Mouse (Mus musculus): ENCODE results near the gene Gm9833. TPM values are rescaled to one million over a fixed set of nuclear protein-coding genes. Genes with fewer than 3 reads are reported as not detected.

Gm9833 gene
- polyA plus RNA-seq, 1 experiment from 2014 or later: 5.9 TPM

DNA sequence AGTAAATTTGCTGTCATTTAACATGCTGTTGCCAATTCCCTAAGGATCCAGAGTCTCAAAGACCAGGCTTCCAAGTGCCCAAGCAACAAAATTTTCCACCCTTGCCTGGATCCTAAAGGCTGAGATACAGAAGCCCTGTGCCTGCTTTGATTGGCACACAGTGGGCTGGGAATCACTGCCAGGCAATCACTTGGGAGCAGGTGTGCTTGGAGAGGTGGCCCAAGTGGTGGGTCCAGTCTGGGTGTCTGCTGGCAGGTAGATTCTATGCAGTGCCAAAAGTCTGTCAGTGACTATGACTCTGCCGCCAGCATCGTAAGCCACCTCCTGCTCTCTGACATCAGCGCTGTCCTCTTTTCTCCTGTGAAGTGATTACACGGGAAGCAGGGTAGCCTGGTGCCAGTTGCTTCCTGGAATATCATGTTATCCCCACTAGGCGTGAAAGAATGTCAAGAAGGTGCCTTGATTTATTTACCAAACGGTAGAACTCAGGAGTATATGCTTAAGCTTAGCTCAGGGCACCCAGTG is 3.8 kb downstream of the Gm9833 start:
- no peaks in the 10 kb centered on the region for H3K36me3 ChIP-seq
- H3K9ac ChIP-seq: no peak overlapping the region
- H3K4me1 ChIP-seq (replicated peaks): no peaks in the 10 kb centered on the region
- no peak overlapping the region for H3K4me3 ChIP-seq
- H3K4me2 ChIP-seq: no peak overlapping the region
- no peak overlapping the region for H3K27ac ChIP-seq (replicated peaks)
- H3K9me3 ChIP-seq: no peaks in the 10 kb centered on the region
- 80% methylated on average over 6 of the region's 6 CpGs for WGBS
- 0 out of 2 replicates have a peak, but pooled peaks cover 2% of the 10 kb centered on the region for H3K27me3 ChIP-seq
- no peak for ATAC-seq (ENCODE audit: low FRiP score, low read depth)

DNA sequence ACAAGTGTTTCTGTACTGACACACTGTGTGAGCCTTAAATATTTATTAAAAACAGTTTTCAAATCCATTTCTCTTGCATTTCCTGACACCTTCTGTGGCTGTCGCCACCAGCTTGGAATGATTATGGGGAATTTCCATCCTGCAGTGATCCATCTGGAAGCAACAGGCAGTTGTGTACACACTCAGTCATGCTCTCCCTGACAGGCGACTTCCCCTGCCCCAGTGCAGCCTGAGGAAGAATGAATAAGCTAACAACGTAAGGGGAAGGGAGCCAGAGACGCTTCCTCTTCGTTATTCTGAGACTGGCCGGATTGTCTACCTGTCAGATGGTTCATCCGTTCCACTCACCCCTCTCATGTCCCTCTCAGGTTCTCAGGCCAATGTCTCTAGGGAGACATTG is 4.6 kb downstream of the Gm9833 start:
- Histone ChIP-seq H3K9me3 (no peaks in the 10 kb centered on the region), H3K9ac (no peak overlapping the region), H3K4me3 (no peak overlapping the region), H3K27ac (replicated peaks) (no peak overlapping the region), H3K36me3 (no peaks in the 10 kb centered on the region), H3K27me3 (0 out of 2 replicates have a peak, but pooled peaks cover 1% of the 10 kb centered on the region), H3K4me2 (no peak overlapping the region), H3K4me1 (replicated peaks) (no peaks in the 10 kb centered on the region)
- WGBS: 60% methylated on average over 7 of the region's 7 CpGs
- ATAC-seq (ENCODE audit: low FRiP score, low read depth): no peak

DNA sequence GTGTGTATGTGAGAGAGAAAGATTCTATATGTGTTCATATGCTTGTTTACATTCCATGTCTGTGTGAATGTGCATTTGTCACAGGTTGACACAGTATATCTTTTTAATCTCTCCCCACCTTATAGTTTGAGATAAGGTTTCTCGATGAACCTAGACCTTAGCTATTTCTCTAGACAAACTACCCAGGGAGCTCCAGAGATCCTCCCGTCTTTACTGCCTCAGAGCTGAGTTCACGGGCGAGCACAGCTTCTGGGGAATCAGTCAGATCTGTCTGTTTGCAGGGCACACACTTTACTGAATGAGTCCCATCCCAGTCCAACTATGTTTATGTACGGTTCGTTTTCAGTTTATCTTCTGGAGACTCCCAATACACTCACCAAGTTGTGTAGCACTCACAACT is 5.0 kb downstream of the Gm9833 start:
- no peak for ATAC-seq (ENCODE audit: low FRiP score, low read depth)
- no peaks in the 10 kb centered on the region for H3K4me1 ChIP-seq (replicated peaks)
- H3K9me3 ChIP-seq: no peaks in the 10 kb centered on the region
- no peaks in the 10 kb centered on the region for H3K27me3 ChIP-seq
- no peak overlapping the region for H3K27ac ChIP-seq (replicated peaks)
- no peak overlapping the region for H3K4me2 ChIP-seq
- H3K4me3 ChIP-seq: no peak overlapping the region
- 83% methylated on average over 6 of the region's 6 CpGs for WGBS
- no peak overlapping the region for H3K9ac ChIP-seq
- H3K36me3 ChIP-seq: no peaks in the 10 kb centered on the region

DNA sequence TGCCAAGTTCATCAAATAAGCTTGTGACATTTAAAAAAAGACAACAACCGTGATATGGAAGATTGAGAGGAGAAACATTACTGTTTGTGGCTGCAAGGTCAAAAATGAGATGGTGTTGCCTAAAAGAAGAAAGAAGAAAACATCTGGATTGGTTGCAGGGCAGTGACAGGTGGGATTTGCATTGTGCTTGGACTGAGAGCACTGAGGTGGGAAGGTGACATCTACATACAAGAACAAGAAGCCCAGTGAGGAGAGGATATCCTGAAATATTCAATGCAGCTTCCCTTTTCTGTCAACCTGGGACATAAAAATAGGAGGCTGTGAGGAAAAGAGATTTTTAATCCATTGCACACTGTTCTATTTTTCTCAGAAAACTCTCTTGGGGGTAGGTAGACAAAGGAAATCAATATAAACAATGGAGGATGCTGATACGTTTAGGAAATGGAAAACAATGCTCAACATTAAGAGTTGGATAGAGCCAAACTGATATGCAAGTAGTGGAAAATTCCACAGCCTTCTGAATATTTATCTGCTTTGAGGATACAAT is 7.2 kb downstream of the Gm9833 start:
- H3K4me3 ChIP-seq: no peak overlapping the region
- no peaks in the 10 kb centered on the region for H3K36me3 ChIP-seq
- WGBS: 85% methylated on average over 2 of the region's 2 CpGs
- no peak overlapping the region for H3K27ac ChIP-seq (replicated peaks)
- H3K4me2 ChIP-seq: no peak overlapping the region
- H3K27me3 ChIP-seq: no peaks in the 10 kb centered on the region
- no peak for ATAC-seq (ENCODE audit: low FRiP score, low read depth)
- no peaks in the 10 kb centered on the region for H3K4me1 ChIP-seq (replicated peaks)
- no peaks in the 10 kb centered on the region for H3K9me3 ChIP-seq
- no peak overlapping the region for H3K9ac ChIP-seq

DNA sequence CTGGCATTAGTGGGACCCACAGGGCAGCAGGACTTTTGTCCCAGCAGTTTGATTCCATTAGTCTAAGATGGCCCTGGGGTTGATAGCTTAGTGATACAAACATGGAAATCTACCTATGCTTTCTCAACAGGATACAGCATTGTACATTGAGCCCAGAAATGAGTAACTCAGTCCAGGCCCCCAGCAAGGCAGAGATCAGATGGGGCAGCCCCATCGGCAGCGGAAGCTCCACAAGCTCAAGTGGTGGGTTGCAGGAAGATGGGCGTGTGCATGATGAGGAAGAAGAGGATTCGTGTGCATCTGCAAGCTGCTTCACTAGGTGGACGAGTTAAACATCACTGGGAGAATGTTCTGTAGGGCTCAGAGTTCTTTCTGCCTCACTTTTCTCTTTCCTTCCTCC is 11.8 kb downstream of the Gm9833 start:
- no peak for ATAC-seq (ENCODE audit: low FRiP score, low read depth)
- no peak overlapping the region for H3K4me3 ChIP-seq
- no peaks in the 10 kb centered on the region for H3K4me1 ChIP-seq (replicated peaks)
- H3K36me3 ChIP-seq: no peaks in the 10 kb centered on the region
- no peak overlapping the region for H3K27ac ChIP-seq (replicated peaks)
- H3K4me2 ChIP-seq: no peak overlapping the region
- H3K9ac ChIP-seq: no peak overlapping the region
- no peaks in the 10 kb centered on the region for H3K9me3 ChIP-seq
- H3K27me3 ChIP-seq: no peaks in the 10 kb centered on the region
- WGBS: 87% methylated on average over 5 of the region's 5 CpGs

DNA sequence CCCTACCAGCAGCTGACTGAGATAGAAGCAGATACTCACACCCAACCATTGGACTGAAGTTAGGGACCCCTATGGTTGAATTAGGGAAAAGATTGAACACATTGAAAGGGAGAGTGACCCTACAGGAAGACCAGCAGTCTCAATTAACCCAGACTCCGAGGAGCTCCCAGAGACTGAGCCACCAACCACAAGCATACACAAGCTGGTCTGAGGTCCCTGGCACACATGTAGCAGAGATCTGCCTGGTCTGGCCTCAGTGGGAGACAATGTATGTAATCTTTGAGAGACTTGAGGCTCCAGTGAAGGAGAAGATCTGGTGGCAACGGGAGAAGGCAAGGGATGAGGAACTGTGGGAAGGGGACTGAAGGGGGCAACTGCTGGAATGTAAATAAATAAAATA is 23.7 kb downstream of the Gm9833 start:
- WGBS: 91% methylated on average over 2 of the region's 2 CpGs
- no peak overlapping the region for H3K4me2 ChIP-seq

DNA sequence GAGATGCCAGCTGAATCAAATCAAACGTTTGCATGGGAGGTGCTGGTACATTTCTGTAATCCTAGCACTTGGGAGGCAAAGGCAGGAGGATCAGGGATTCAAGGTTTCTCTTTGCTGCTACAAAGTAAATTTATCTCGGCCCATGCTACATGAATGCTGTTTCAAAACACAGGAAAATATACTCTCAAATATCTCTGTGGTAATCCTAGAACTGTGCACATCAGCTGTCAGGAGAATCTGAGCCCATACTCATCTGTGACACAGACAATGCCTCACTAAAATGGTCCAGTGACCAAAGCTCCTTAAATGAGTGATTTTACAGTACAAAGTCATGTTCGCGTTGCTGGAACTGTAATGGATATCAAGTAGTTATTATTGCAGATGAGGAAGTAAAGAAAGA is 24.3 kb downstream of the Gm9833 start:
- no peak overlapping the region for H3K4me2 ChIP-seq
- no peaks in the 10 kb centered on the region for H3K36me3 ChIP-seq
- H3K9me3 ChIP-seq: no peaks in the 10 kb centered on the region
- ATAC-seq (ENCODE audit: low FRiP score, low read depth): no peak
- 80% methylated on average over 4 of the region's 4 CpGs for WGBS
- H3K4me1 ChIP-seq (replicated peaks): no peaks in the 10 kb centered on the region
- no peaks in the 10 kb centered on the region for H3K27me3 ChIP-seq
- H3K27ac ChIP-seq (replicated peaks): no peak overlapping the region
- no peak overlapping the region for H3K9ac ChIP-seq
- no peak overlapping the region for H3K4me3 ChIP-seq

More for the DNA sequence above, 23.7 kb downstream of the Gm9833 start:
- no peak overlapping the region for H3K9ac ChIP-seq
- no peaks in the 10 kb centered on the region for H3K27me3 ChIP-seq
- no peaks in the 10 kb centered on the region for H3K36me3 ChIP-seq
- no peak for ATAC-seq (ENCODE audit: low FRiP score, low read depth)
- no peaks in the 10 kb centered on the region for H3K4me1 ChIP-seq (replicated peaks)
- no peaks in the 10 kb centered on the region for H3K9me3 ChIP-seq
- no peak overlapping the region for H3K4me3 ChIP-seq
- H3K27ac ChIP-seq (replicated peaks): no peak overlapping the region

DNA sequence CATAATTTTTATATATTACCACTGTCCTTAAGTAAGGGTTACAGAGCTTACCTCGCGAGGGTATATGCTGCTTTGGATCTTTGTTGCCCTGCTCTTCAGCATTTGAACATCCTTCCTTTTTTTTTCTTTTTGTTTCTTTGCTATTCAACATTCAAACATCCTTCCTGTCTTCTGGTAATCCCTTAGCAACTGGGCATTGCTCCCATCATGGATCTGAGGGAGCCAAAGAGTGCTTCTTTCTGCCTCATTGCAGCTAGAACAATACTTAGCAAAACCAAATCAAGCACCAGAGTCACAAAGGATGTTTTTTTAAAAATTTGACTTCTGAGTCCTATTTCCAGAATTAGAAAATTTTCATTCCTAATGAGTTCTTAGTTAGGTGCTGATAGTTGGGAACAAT is 24.8 kb downstream of the Gm9833 start:
- no peaks in the 10 kb centered on the region for H3K9me3 ChIP-seq
- H3K4me1 ChIP-seq (replicated peaks): no peaks in the 10 kb centered on the region
- no peak overlapping the region for H3K9ac ChIP-seq
- no peaks in the 10 kb centered on the region for H3K36me3 ChIP-seq
- no peak overlapping the region for H3K4me3 ChIP-seq
- H3K27me3 ChIP-seq: no peaks in the 10 kb centered on the region
- no peak overlapping the region for H3K4me2 ChIP-seq
- ATAC-seq (ENCODE audit: low FRiP score, low read depth): no peak
- H3K27ac ChIP-seq (replicated peaks): no peak overlapping the region
- 72% methylated on average over 2 of the region's 2 CpGs for WGBS

DNA sequence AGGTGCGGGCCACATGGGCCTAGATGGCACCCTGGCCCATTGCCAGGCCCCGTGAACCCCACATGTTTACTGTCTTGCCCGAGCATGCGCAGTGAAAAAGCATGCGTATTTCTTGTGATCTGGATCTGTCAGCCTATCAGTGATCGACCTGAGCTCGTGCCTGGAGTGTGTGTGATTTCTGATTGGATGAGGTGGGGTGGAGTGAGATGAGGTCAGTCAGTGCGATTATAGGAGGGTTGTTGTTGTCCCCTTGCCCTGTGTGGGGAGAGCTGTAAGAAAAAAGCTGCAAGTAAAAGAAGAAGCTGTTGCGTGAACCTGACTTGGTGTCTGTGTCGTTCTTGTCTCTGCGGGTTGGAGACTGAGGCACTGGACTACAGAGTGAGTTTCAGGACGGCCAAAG is 28.6 kb downstream of the Gm9833 start:
- Histone ChIP-seq H3K36me3 (no peaks in the 10 kb centered on the region), H3K4me1 (replicated peaks) (no peaks in the 10 kb centered on the region), H3K9ac (no peak overlapping the region), H3K4me2 (no peak overlapping the region), H3K27ac (replicated peaks) (no peak overlapping the region), H3K4me3 (no peak overlapping the region), H3K9me3 (no peaks in the 10 kb centered on the region), H3K27me3 (no peaks in the 10 kb centered on the region)
- ATAC-seq (ENCODE audit: low FRiP score, low read depth): no peak
- 93% methylated on average over 12 of the region's 12 CpGs for WGBS

DNA sequence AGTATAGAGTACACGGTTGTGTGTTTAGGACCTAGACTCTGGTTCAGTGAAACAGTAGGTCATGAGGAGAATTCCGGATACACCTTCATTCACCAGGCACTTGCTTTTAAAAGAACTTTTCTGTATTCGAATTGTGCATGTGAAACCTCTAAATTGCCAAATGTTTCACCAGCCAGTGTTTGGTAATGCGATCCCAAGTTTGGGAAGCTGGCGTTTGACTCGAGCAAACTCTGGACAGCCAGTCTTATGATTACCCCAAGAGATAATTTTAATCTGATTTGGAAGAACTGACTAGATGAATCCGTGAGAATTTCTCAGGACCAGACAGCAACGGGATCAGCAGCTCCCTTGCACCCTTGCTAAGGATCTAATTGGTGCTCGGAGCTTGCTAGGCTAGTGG is 33.3 kb downstream of the Gm9833 start:
- H3K27me3 ChIP-seq: no peaks in the 10 kb centered on the region
- H3K4me2 ChIP-seq: no peak overlapping the region
- H3K9ac ChIP-seq: no peak overlapping the region
- no peaks in the 10 kb centered on the region for H3K9me3 ChIP-seq
- no peak overlapping the region for H3K4me3 ChIP-seq
- H3K36me3 ChIP-seq: no peaks in the 10 kb centered on the region
- ATAC-seq (ENCODE audit: low FRiP score, low read depth): no peak
- H3K4me1 ChIP-seq (replicated peaks): no peaks in the 10 kb centered on the region
- 93% methylated on average over 9 of the region's 9 CpGs for WGBS
- H3K27ac ChIP-seq (replicated peaks): no peak overlapping the region

DNA sequence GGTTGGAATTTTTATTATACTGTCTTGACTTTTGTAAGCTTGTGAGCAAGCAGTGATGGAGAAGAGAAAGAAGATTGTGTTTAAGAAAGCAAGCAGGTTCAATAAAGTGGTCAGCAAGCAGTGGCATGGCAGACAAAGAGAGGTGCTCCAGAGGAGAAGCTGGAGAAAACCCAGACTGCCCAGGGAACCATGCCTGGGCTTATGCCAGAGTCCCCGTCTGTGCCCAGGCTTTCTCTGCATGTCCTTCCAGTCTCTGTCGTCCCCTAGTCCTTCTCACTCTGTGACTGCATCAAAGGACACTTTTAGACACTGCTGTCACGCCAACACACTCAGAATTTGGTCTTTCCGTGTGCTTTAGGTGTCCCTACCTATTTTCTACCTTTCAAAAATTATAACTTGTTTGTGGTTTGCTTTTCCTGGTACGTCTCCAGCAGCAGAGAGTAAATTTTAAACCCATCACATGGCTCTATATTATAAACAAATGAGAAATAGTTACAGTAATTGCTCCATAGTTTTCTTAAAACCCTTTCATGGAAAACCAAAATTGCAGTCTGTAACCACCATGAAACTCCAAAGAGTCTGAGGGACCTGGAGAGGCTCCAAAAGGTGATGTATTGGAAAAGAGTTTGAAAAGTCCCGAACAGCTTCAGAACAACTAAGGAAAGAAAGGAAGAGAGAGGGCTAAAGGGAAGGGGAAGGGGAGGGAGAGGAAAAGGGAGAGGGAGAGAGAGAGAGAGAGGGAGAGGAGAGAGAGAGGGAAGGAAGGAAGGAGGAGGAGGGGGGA is 34.2 kb downstream of the Gm9833 start:
- no peaks in the 10 kb centered on the region for H3K9me3 ChIP-seq
- H3K4me2 ChIP-seq: no peak overlapping the region
- no peak overlapping the region for H3K9ac ChIP-seq
- WGBS: 71% methylated on average over 6 of the region's 6 CpGs
- H3K36me3 ChIP-seq: no peaks in the 10 kb centered on the region
- no peaks in the 10 kb centered on the region for H3K27me3 ChIP-seq
- no peak for ATAC-seq (ENCODE audit: low FRiP score, low read depth)
- no peak overlapping the region for H3K27ac ChIP-seq (replicated peaks)
- peaks cover 2% of the 10 kb centered on the region; the same call in 1 of the 2 replicates for H3K4me1 ChIP-seq (replicated peaks)
- H3K4me3 ChIP-seq: no peak overlapping the region

DNA sequence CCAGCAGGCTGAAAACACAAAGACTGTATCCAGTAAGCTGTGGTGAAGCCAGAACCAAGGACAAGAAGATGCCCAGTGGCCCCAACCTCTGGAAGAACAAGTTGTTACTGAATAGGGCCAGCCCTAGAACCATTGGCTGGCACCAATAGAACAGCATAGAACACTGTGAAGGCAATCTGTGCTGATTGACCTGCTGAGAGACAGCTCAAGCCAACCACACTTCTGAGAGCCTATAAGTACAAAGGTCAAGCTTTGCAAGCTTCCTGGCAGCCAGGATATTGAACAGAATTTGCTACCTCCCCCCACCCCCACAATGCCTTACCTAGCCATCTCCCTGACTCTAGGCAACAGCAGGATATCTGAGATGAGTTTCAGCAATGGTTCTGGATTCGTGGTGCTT is 35.7 kb downstream of the Gm9833 start:
- Histone ChIP-seq H3K4me1 (replicated peaks) (peaks cover 7% of the 10 kb centered on the region; the same call in 1 of the 2 replicates), H3K9ac (no peak overlapping the region), H3K27me3 (no peaks in the 10 kb centered on the region), H3K4me3 (no peak overlapping the region), H3K4me2 (no peak overlapping the region), H3K27ac (replicated peaks) (no peak overlapping the region), H3K36me3 (no peaks in the 10 kb centered on the region), H3K9me3 (no peaks in the 10 kb centered on the region)
- WGBS: 90% methylated on average over 1 of the region's 1 CpGs
- ATAC-seq (ENCODE audit: low FRiP score, low read depth): no peak
